Mouse (Mus musculus) ES-E14 (cell line): ENCODE measurements around the gene Pafah1b2. TPM values are rescaled to one million over a fixed set of nuclear protein-coding genes. Genes with fewer than 3 reads are reported as not detected.

Source experiments
- DNase-seq: peaks from one replicate; pipeline ENCODE4 v3.0.0-alpha.2; 2013; ENCODE audit warnings: low read depth, low spot score
- H3K27ac ChIP-seq: 2 replicates; pipeline ENCODE4 v1.5.1; 2012; ENCODE audit warnings: low read depth, mild to moderate bottlenecking, low read length, moderate library complexity, mixed read lengths; ENCODE audit not compliant: poor library complexity, insufficient read depth, severe bottlenecking
- H3K36me3 ChIP-seq: 2 replicates; pipeline ENCODE4 v1.6.1; 2012; ENCODE audit warnings: mild to moderate bottlenecking, low read length, moderate library complexity, mixed read lengths; ENCODE audit not compliant: control insufficient read depth, poor library complexity, insufficient read depth, severe bottlenecking
- H3K4me1 ChIP-seq, 2 experiments: fragments of 150-350 bp in 1 of 2; sonication (generic) in 1 of 2; 2 replicates each; pipeline ENCODE4 v1.6.1; 2012; ENCODE audit warnings: low read length in 2 of 2, mild to moderate bottlenecking in 1 of 2, mixed read lengths in 1 of 2; ENCODE audit not compliant: control insufficient read depth in 2 of 2, insufficient read depth in 2 of 2, poor library complexity in 1 of 2
- H3K4me3 ChIP-seq, 2 experiments: fragments of 150-350 bp in 1 of 2; sonication (generic) in 1 of 2; 2 replicates each; pipeline ENCODE4 v1.5.1; 2012; ENCODE audit warnings: low read length in 2 of 2, low read depth in 1 of 2, mild to moderate bottlenecking in 1 of 2, mixed read lengths in 1 of 2; ENCODE audit not compliant: insufficient read depth in 1 of 2, poor library complexity in 1 of 2, severe bottlenecking in 1 of 2
- H3K9ac ChIP-seq: 2 replicates; pipeline ENCODE4 v1.6.1; 2012; ENCODE audit warnings: low read depth, mild to moderate bottlenecking, low read length, mixed read lengths; ENCODE audit not compliant: poor library complexity, insufficient read depth, severe bottlenecking
- H3K9me3 ChIP-seq: fragments of 150-350 bp; sonication (generic); 2 replicates; pipeline ENCODE4 v1.6.1; 2012; ENCODE audit warnings: low read depth, mild to moderate bottlenecking, low read length; ENCODE audit not compliant: control insufficient read depth, insufficient read depth
- CHD2 ChIP-seq: IDR thresholded peaks from 2 replicates; pipeline ENCODE4 v1.6.1; 2014; ENCODE audit warnings: mild to moderate bottlenecking, low read depth, low read length, inconsistent platforms
- HCFC1 ChIP-seq: IDR thresholded peaks from 2 replicates; pipeline ENCODE4 v1.6.1; 2012; ENCODE audit warnings: low read length, inconsistent platforms, borderline replicate concordance; ENCODE audit not compliant: insufficient read depth
- MAFK ChIP-seq: IDR thresholded peaks from 2 replicates; pipeline ENCODE4 v1.6.1; 2014; ENCODE audit warnings: mild to moderate bottlenecking, low read depth, low read length, inconsistent platforms; ENCODE audit not compliant: insufficient read depth
- ZC3H11A ChIP-seq: IDR thresholded peaks from 2 replicates; pipeline ENCODE4 v1.6.1; 2012; ENCODE audit warnings: low read depth, mild to moderate bottlenecking, inconsistent platforms, low read length, borderline replicate concordance
- ZNF384 ChIP-seq: IDR thresholded peaks from 2 replicates; pipeline ENCODE4 v1.6.1; 2012; ENCODE audit warnings: low read depth, low read length, inconsistent platforms
- in situ Hi-C, 2 experiments: fragments of 600-800 bp; cut with MboI; formaldehyde crosslinking; loops; one replicate each; pipeline ENCODE4 v1.15.1; 2025; ENCODE audit warnings: low sequenced_read_pairs in 2 of 2, inconsistent platforms in 1 of 2; ENCODE audit not compliant: unreplicated experiment in 2 of 2
- total RNA-seq: library from RNA; depleted of rRNA; stranded (reverse); fragments of 300-350 nt; gene quantifications from 2 replicates; pipeline ENCODE4 v1.2.3, GENCODE M21; 2012

The Pafah1b2 gene
- total RNA-seq, 1 experiment, result 64.9 TPM

DNA sequence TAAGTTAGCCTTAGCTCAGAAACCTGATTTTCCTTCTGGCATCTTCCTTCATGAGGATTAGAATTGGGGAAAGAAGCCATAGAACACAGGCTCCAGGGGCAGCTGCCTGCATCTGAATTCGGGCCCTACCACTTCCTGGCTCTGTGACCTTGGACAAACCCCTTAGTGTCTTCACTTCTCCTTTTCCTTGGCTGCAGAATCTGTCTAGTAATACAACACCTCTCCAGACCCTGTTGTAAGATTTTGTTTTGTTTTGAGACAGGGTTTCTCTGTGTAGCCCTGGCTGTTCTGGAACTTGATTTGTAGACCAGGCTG, 2.9 kb downstream of the Pafah1b2 start:
- Histone ChIP-seq H3K36me3 (no peaks in the 10 kb centered on the region), H3K4me3 (no peak overlapping the region), H3K4me1 (peaks cover 2 to 13% of the 10 kb centered on the region in 2 experiments; a peak in 3 of 4 replicates), H3K9me3 (no peaks in the 10 kb centered on the region), H3K9ac (no peak overlapping the region), H3K27ac (no peak overlapping the region; the same call in 1 of the 2 replicates)
- in situ Hi-C loops, result loop anchor here in 1 of 2 experiments (10.0 kb wide), 2 partner anchors 175 to 305 kb away; partner anchors contain the start of gene 4931429L15Rik
- DNase-seq, result no peak
- TF ChIP-seq HCFC1 (no peak), ZC3H11A (no peak), ZNF384 (no peak), MAFK (no peak), CHD2 (no peak)

DNA sequence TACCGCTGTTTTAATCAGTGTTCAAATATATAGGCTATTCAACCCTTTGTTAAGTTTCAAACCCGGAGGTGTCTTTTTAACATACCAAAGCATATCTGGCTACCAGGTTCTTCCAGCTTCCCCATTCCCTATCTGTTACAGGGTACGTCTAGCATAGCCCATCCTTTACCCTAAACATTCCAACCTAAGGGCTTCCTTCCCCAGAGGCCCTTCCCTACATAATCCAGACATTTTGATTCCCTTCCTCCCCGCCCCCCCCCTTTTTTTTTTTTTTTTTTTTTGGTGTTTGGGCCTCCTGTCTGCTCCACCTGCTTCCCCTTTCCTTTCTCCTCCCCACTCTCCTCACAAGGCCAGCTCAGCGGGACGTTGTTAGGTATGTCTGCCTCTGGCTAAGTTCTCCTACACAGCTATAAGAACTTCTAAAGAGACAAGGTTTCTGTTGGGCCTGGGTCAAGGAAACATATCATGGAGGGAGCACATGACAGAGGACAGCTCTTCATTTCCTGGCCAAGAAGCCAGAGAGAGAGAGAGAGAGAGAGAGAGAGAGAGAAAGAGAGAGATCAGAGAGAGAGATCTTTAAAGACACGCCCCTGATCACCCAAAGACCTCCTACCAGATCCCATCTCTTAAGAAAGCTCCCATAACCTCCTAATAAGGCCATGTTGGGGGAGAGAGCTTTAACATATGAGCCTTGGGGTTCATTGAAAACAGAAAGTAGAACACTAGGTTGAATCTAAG, 3.4 kb downstream of the Pafah1b2 start:
- DNase-seq, result no peak
- H3K9me3 ChIP-seq, result no peaks in the 10 kb centered on the region
- no peak overlapping the region for H3K9ac ChIP-seq
- H3K27ac ChIP-seq, result peak overlapping the region; percentile 20; the same call in 1 of the 2 replicates
- H3K4me1 ChIP-seq, result peaks cover 2 to 13% of the 10 kb centered on the region in 2 experiments; a peak in 3 of 4 replicates
- H3K4me3 ChIP-seq, result no peak overlapping the region
- in situ Hi-C loops, result loop anchor here in 1 of 2 experiments (10.0 kb wide), 2 partner anchors 176 to 306 kb away; partner anchors contain the start of gene 4931429L15Rik
- H3K36me3 ChIP-seq, result no peaks in the 10 kb centered on the region
- TF ChIP-seq ZC3H11A (no peak), ZNF384 (peak; percentile 78), MAFK (no peak), HCFC1 (no peak)

DNA sequence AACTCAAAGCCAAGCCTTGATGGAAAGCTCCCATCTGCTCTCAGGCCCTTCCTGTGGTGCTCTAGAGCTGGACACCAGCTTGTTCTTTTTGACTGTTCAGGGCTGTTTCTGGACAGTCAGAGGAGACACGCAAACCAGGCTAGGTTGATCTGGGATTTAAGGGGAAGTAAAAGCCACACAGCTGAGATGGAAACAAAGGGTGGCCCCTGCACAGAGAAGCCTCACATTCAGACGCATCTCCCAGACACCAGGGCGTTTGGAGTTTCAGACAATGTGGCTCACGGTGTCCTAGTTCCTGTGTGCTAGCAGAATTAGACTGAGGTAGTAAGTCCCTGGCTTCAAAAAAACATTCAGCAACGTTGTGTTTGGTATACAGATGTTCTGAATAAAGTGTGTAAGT, 6.3 kb downstream of the Pafah1b2 start:
- H3K4me1 ChIP-seq, result peaks cover 2 to 10% of the 10 kb centered on the region in 2 experiments; a peak in 3 of 4 replicates
- no peak overlapping the region for H3K4me3 ChIP-seq
- no peak overlapping the region for H3K9ac ChIP-seq
- in situ Hi-C loops, result loop anchor here in 1 of 2 experiments (10.0 kb wide), 2 partner anchors 179 to 309 kb away; partner anchors contain the start of gene 4931429L15Rik
- no peaks in the 10 kb centered on the region for H3K9me3 ChIP-seq
- no peak for DNase-seq
- no peaks in the 10 kb centered on the region for H3K36me3 ChIP-seq
- no peak for TF ChIP-seq ZNF384
- no peak for TF ChIP-seq ZC3H11A
- no peak for TF ChIP-seq MAFK
- TF ChIP-seq HCFC1, result no peak
- TF ChIP-seq CHD2, result no peak
- H3K27ac ChIP-seq, result no peak overlapping the region

DNA sequence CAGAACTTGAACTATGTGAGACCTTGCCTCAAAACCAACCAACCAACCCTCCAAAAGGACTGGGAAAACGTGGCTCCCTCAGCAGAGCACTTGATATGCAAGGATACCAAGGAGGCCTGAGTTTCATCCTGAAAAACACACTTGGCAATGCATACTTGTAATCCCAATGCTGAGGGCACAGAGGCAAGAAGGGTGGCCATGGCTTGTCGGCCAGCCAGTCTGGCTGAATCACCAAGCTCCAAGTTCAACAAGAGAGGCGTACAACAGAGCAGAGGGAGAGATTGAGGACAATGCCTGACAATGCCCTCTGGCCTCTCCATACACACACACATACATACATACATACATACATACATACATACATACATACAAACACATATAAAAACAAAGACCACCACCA, 8.0 kb downstream of the Pafah1b2 start:
- Histone ChIP-seq H3K27ac (no peak overlapping the region), H3K4me1 (peaks cover 2 to 4% of the 10 kb centered on the region in 2 experiments; a peak in 3 of 4 replicates), H3K36me3 (no peaks in the 10 kb centered on the region), H3K9ac (no peak overlapping the region), H3K4me3 (no peak overlapping the region), H3K9me3 (no peaks in the 10 kb centered on the region)
- no peak for DNase-seq
- in situ Hi-C loops, result loop anchor here in 1 of 2 experiments (10.0 kb wide), 2 partner anchors 180 to 310 kb away; partner anchors contain the start of gene 4931429L15Rik
- TF ChIP-seq HCFC1, result no peak
